Comparison of ENCODE assay signal across 11 mouse cellular contexts in the genomic region with DNA sequence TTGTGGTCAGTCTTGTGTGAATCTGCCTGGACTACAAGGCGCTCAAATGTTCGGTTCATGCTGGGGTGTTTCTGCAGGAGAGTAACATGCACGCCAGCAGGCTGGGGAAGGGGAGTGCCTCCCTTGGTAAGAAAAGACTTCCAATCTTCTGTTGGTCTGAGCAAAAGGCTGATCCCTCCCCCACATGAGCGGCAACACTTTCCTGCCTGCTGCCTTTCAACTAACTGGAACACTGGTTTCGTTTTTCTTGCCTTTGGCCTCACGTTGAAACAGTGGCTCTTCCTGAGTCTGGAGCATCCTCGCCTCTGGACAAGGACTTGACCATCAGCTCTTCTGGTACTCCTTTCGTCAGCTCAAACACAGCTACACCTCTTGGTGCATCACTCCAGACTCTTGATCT.
"Had no signal": no experiment of that assay in that cellular context is flagged by ENCODE, and none has a peak within 500 bp of the region (broad histone marks: within the 10 kb centered on the region; RNA-seq: fewer than 3 reads in every experiment).

No protein-coding gene starts in this region.

- H3K4me1 ChIP-seq: neural tube, embryonic 12.5 days had no signal

- H3K4me3 ChIP-seq: limb, embryonic 13.5 days; midbrain, embryonic 10.5 days; neural tube, embryonic 12.5 days had no signal

- H3K36me3 ChIP-seq: neural tube, embryonic 12.5 days had no signal

- DNase-seq: left cerebral cortex, postnatal 4 days; lung, adult 18-20 months; lung, postnatal 36 days; midbrain, embryonic 14.5 days; thymus, postnatal 4 days had no signal

- H3K27ac ChIP-seq: limb, embryonic 13.5 days; liver, embryonic 14.5 days; midbrain, embryonic 10.5 days; neural tube, embryonic 12.5 days; stomach, postnatal 0 days had no signal

- H3K27me3 ChIP-seq: limb, embryonic 13.5 days had no signal

- ATAC-seq: lung, postnatal 0 days had no signal

- H3K9ac ChIP-seq: limb, embryonic 13.5 days; liver, embryonic 14.5 days; neural tube, embryonic 12.5 days had no signal

- H3K9me3 ChIP-seq: limb, embryonic 13.5 days; midbrain, embryonic 10.5 days; neural tube, embryonic 12.5 days had no signal

- H3K4me2 ChIP-seq: limb, embryonic 13.5 days; neural tube, embryonic 12.5 days had no signal
